Mouse (Mus musculus) cerebellum, adult 2 months (tissue): ENCODE measurements around the gene Dzank1. TPM values are rescaled to one million over a fixed set of nuclear protein-coding genes. Genes with fewer than 3 reads are reported as not detected.

Experiments
- DNase-seq, 2 experiments: peaks; one replicate each; pipeline ENCODE4 v3.0.0; 2021
- H3K27ac ChIP-seq: fragments of 200-500 bp; 2 replicates; pipeline ENCODE4 v1.5.1; 2012; ENCODE audit warnings: low read length, control low read depth, inconsistent platforms; ENCODE audit not compliant: insufficient read depth
- H3K27me3 ChIP-seq: fragments of 200-500 bp; 2 replicates; pipeline ENCODE4 v1.6.1; 2012; ENCODE audit warnings: inconsistent platforms, mild to moderate bottlenecking, low read length, moderate library complexity; ENCODE audit not compliant: control insufficient read depth, insufficient read depth
- H3K4me1 ChIP-seq: fragments of 200-500 bp; 2 replicates; pipeline ENCODE4 v1.6.1; 2011; ENCODE audit warnings: low read length; ENCODE audit not compliant: control insufficient read depth, insufficient read depth
- H3K4me3 ChIP-seq: fragments of 200-500 bp; replicated peaks from 2 replicates; pipeline ENCODE3; 2011; ENCODE audit warnings: mild to moderate bottlenecking, low read depth, low read length, control low read depth; ENCODE audit not compliant: insufficient read depth
- CTCF ChIP-seq: fragments of 200-500 bp; IDR thresholded peaks from 2 replicates; pipeline ENCODE4 v1.5.1; 2011; ENCODE audit warnings: low read depth, mild to moderate bottlenecking, control low read depth, low read length, moderate library complexity, borderline replicate concordance; ENCODE audit not compliant: insufficient read depth
- POLR2A ChIP-seq: fragments of 200-500 bp; IDR thresholded peaks from 2 replicates; pipeline ENCODE4 v1.6.1; 2011; ENCODE audit warnings: low read length, control low read depth, borderline replicate concordance; ENCODE audit not compliant: insufficient read depth
- WGBS: fragments of 180-500 bp; shearing (Covaris S2); methylation state at CpG from one replicate; pipeline ENCODE4 v1.1.7; 2018; 5-methylcytosine and 5-hydroxymethylcytosine counted together
- polyA plus RNA-seq: library from polyadenylated mRNA; depleted of rRNA; stranded (reverse); fragments of >200 nt; gene quantifications from 2 replicates; pipeline ENCODE4 v1.2.3, GENCODE M21; 2012

The Dzank1 gene
- polyA plus RNA-seq, 1 experiment = 94.1 TPM

DNA sequence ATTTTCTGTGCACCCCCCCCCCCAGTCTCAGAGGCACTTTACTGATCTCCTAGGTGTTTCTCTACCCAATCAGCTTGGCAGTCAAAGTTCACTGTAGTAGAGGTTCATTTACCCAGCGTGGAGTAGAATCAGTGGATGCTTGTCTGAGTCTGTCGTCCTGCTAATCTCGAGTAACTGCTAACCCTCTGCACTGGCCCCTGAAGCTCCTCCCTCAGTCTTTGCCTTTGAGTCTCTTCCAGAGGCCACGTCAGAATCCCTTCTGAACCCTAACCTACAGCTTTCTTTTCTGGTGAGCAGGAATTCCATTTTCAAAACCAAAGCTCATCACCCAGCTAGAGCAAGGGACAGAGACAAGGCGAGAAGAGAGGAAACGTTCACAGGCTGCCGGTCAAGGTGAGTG is 63.0 kb downstream of the Dzank1 start:
- no peak for DNase-seq

DNA sequence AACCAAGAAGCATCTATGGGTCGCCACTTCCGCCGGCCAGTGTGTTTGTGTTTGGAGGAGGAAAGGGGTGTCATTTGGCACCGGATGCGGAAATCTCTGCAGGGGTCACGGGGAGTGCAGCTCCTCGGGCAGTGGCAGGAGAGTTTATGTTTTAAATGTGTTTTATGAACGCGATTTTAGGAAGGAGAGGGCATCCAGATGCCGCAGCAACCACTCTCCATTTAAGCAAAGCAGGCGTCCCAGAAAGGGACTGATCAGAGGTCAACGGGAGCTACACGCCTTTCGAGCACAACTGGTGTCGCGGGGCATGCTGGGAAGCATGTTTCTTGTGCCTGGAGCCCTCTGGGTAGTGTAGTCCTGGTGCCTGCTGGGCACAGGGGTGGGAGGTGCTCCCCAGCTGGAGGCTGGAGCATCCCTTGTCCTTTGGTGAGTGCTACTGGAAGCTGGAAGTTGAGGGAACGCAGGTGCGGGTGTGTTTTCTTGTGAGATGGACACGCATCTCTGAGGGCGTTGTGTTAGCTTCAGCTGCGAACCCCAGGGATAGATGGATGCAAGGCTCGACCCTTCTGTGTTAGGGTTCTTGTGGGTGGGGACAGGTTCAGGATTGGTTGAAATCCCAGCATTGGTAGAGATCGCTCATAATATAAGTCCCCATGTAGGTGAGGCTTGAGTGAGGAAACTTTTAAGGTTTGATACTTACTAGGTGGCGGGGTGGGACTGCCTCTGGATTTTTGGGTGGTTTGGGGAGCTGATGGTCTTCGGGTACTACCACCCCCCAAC is 68.0 kb downstream of the Dzank1 start:
- H3K4me3 ChIP-seq = peak overlapping the region; percentile 66
- no peaks in the 10 kb centered on the region for H3K4me1 ChIP-seq
- peak; percentile 91 to 94 for DNase-seq
- 8% methylated on average over 25 of the region's 25 CpGs for WGBS
- no peaks in the 10 kb centered on the region for H3K27me3 ChIP-seq
- peak overlapping the region; percentile 22; the same call in 1 of the 2 replicates for H3K27ac ChIP-seq
- TF ChIP-seq CTCF (no peak), POLR2A (peak; percentile 54; the same call in 1 of the 2 replicates)

More for the DNA sequence above, 63.0 kb downstream of the Dzank1 start:
- 73% methylated on average over 7 of the region's 7 CpGs for WGBS
- H3K27ac ChIP-seq = no peak overlapping the region
- H3K27me3 ChIP-seq = no peaks in the 10 kb centered on the region
- TF ChIP-seq CTCF (no peak), POLR2A (no peak)
- peaks cover 4% of the 10 kb centered on the region; the same call in 1 of the 2 replicates for H3K4me1 ChIP-seq
- H3K4me3 ChIP-seq = no peak overlapping the region

DNA sequence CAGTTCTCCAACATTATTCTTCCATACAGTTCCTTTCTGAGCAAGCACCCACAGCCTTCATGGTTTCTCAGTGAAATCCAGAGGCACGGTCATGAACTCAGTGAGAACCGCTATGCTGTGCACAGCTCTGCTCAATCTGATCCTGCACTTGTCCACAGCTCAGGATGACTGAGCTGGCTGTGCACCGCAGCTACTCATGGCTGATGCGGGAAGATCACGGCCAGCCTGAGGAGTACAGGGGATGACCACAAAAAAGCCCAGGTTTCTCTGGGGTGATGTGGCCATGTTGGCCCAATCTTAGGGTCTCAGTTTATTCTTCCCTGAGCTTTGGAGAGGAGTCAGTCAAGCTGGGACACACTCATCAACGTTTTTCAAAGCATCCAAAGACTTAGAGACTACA is 68.9 kb downstream of the Dzank1 start:
- Histone ChIP-seq H3K27ac (no peak overlapping the region), H3K4me3 (no peak overlapping the region), H3K27me3 (no peaks in the 10 kb centered on the region; the same call in 1 of the 2 replicates), H3K4me1 (no peaks in the 10 kb centered on the region)
- DNase-seq = peak in 1 of 2 experiments; percentile 16
- 72% methylated on average over 6 of the region's 6 CpGs for WGBS
- no peak for TF ChIP-seq CTCF
- TF ChIP-seq POLR2A = no peak

DNA sequence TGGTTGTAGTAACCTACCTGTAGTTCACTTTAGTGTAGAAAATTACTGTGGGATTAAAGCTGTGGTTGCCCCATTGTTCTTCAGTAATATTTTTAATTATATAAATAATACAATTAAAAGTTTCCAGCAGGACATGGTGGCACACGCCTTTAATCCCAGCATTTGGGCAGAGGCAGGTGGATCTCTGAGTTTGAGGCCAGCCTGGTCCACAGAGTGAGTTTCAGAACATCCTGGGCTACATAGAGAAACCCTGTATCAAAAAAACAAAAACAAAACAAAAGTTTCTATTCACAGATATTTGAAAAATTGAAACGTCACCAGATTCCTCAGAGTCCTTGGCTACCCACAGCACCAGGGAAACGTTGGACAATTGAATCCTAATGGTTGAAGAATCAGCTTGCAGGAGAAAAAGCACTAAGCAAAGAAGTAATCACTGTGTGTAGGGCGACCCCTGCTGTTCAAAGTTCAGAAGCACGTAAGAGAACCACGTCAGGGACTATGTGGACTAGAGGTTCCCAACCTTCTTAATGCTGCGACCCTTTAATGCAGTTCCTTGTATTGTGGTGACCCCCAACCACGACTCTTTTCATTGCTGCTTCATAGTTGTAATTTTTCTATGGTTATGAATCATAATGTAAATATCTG is 74.7 kb downstream of the Dzank1 start:
- no peak overlapping the region for H3K27ac ChIP-seq
- TF ChIP-seq POLR2A (no peak), CTCF (peak; percentile 75; the same call in 1 of the 2 replicates)
- H3K4me1 ChIP-seq = no peaks in the 10 kb centered on the region
- 13% methylated on average over 8 of the region's 8 CpGs for WGBS
- peak; percentile 65 to 77 for DNase-seq
- H3K4me3 ChIP-seq = no peak overlapping the region
- H3K27me3 ChIP-seq = no peaks in the 10 kb centered on the region; the same call in 1 of the 2 replicates

DNA sequence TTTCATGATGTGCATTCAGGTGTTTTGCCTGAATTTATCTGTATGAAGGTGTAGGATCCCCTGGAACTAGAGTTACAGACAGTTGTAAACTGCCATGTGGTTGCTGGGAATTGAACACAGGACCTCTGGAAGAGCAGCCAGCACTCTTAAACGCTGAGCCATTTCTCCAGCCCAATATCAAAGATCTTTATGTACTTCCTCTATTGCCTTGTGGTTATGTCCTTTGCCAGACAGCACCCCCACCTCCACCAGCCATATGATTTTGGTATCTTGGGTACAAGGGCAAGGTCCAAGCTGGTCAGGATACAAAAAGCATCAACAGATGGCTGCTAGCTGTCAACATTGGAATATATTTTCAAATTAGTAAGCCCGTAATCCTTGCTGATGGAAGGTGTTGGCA is 76.8 kb downstream of the Dzank1 start:
- no peak overlapping the region for H3K4me3 ChIP-seq
- no peaks in the 10 kb centered on the region; the same call in 1 of the 2 replicates for H3K27me3 ChIP-seq
- WGBS = 65% methylated on average over 2 of the region's 2 CpGs
- H3K4me1 ChIP-seq = no peaks in the 10 kb centered on the region
- TF ChIP-seq CTCF = no peak
- no peak for TF ChIP-seq POLR2A
- H3K27ac ChIP-seq = no peak overlapping the region
- no peak for DNase-seq

DNA sequence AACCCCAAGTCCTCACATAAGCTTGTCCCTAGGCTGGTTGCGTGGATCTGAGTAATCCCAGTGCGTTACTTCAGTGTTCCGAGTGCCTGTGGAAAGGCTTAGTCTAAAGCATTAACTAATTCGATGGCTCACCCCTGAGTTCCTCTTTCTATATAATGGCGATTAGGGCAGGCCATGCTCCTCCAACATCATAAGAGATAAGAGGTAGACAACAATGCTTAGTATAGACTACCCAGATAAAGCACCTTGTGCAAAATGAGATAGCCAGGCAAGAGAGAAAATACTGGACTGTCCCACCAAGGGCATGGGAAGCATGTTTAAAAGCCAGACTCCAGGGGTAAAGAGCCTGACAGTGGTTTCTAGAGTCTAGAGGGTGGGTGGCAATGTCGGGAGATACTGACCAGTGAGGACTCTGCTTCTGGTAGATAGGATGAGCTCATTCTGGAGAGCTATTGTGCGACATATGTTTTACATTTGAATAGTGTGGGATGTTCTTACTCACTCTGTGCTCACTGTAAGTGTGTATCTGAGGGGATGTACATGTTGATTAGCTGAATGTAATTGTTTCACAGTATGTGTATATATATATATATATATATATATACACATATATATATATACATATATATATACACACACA is 80.7 kb downstream of the Dzank1 start:
- no peak for DNase-seq
- 86% methylated on average over 7 of the region's 7 CpGs for WGBS
- no peak overlapping the region for H3K27ac ChIP-seq
- TF ChIP-seq POLR2A = no peak
- TF ChIP-seq CTCF = no peak
- no peak overlapping the region for H3K4me3 ChIP-seq
- H3K4me1 ChIP-seq = no peaks in the 10 kb centered on the region
- H3K27me3 ChIP-seq = no peaks in the 10 kb centered on the region

DNA sequence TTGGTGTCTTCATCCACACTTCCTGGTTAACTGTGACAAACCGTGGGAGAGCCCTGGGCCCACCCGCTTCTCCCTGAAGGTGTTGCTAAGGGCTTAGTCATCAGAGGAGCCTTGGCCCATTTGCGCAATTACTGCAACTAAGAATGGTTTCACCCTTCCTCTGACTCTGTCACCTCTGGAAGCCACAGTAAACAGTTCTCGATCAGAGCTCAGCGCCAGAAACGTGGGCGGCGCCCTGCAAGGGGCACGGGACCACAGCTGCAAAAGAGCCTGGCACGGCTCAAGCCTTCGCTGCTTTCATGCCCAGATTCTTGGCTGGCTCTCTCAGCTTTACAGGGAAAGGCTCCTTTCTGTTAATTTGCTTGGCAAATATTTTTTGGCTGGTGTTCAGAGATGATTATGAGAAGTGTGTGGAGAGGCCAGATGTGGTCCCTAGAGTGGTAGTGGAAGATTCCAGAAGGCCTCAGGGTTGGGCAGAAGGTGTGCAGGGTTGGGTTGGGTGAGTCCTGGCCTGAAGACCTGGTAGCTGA is 85.8 kb downstream of the Dzank1 start:
- Histone ChIP-seq H3K27ac (no peak overlapping the region), H3K27me3 (no peaks in the 10 kb centered on the region), H3K4me3 (no peak overlapping the region), H3K4me1 (no peaks in the 10 kb centered on the region)
- 34% methylated on average over 11 of the region's 11 CpGs for WGBS
- no peak for DNase-seq
- TF ChIP-seq CTCF = no peak
- no peak for TF ChIP-seq POLR2A
